ENCODE assay signal across 18 mouse cellular contexts in genomic region chr5:7922751-7923150, GRCm38 (mm10). TPM values are rescaled to one million over a fixed set of nuclear protein-coding genes. Genes with fewer than 3 reads are reported as not detected.
"Had no signal": no experiment of that assay in that cellular context is flagged by ENCODE, and none has a peak within 500 bp of the region (broad histone marks: within the 10 kb centered on the region; RNA-seq: fewer than 3 reads in every experiment).

No protein-coding gene starts in this region.

- DNase-seq: cerebellum, adult 8-10 months; cerebellum, adult 9-10 months; cerebellum, adult 9-11 months; cerebellum, postnatal 10 days; cerebellum, postnatal 14 days; cerebellum, postnatal 25 days; cerebellum, postnatal 36 days; embryo, embryonic 11 days; forebrain, postnatal 0 days; gastrocnemius, adult 2 months; gastrocnemius, postnatal 10 days; gastrocnemius, postnatal 14 days; gastrocnemius, postnatal 25 days; gastrocnemius, postnatal 36 days; heart, adult 11 months; heart, adult 18-20 months; heart, adult 2 months had no signal

RNA-seq across cellular contexts. Expression of gene Steap4, which starts 37.5 kb away (rescaled TPM):
- polyA plus RNA-seq: forebrain, embryonic 14.5 days had no signal
